Mouse (Mus musculus): ENCODE measurements around the gene Brd4.

Brd4 gene

DNA sequence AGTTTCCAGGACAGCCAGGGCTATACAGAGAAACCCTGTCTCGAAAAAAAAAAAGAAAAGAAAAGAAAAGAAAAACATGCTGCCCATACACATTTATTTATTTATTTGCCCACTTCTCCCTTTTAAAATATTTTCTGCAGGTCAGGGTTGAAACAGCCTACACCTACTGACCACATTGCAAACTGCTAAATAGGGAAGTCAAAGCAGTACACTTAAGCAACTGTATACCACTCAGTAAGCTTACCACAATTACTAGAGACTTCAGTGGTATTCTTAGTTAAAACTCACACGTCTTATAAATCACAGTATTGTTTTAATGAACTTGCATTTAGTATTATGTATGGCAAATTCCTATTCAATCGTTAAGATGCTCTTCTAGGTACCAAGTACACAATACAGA is 3.9 kb downstream of the Brd4 start:
- no peak for DNase-seq (ENCODE audit: low spot score)

DNA sequence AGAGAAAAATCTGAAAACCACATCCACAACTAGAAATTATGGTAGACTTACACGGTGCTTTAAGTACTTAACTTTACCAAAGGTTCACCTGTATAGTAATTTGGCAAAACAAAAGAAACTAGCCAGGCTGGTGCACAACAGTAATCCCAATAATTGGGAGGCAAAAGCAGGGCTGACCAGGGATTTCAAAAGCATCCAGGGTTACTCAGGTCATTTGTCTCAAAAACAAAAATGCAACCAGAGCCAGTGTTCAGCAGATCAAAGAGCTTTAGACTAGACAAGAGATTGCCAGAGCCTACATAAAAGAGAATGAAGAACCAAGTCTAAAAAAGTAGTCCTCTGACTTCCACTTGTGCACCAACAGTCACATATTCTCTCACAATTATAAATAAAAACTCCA is 7.3 kb downstream of the Brd4 start:
- DNase-seq (ENCODE audit: low spot score) = no peak

DNA sequence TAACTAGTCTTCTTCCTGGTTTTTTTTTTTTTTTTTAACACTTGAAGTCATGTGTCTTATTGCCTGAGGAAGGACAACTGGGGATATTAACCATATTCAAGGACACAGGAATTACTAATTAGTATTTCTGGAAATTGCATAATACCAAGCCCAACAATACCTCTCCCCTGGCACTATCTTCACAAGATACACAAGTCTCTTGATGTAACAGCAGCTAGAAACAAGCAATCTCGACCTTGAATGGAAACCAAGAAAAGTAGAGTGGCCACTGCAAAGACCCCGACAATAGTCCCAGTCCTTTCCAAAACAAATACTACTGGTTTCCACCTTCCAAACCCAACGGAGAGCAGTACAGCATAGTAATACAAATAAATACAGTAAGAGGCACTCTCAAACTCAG is 9.0 kb downstream of the Brd4 start:
- no peak for DNase-seq (ENCODE audit: low spot score)

DNA sequence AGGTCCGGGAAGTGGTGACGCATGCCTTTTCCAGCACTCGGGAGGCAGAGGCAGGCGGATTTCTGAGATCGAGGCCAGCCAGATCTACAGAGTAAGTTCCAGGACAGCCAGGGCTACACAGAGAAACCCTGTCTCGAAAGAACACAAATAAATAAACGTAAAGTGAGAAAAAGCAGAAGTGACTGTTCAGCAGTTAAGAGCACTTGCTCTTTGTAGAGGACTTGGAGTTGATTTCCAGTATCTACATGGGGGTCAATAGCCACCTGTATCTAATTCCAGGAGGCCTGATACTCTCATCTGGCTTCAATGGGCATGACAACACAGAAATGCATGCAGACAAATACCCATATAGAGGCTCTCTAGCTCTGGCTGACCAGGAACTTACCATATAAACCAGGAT is 15.4 kb downstream of the Brd4 start:
- DNase-seq (ENCODE audit: low spot score) = no peak

DNA sequence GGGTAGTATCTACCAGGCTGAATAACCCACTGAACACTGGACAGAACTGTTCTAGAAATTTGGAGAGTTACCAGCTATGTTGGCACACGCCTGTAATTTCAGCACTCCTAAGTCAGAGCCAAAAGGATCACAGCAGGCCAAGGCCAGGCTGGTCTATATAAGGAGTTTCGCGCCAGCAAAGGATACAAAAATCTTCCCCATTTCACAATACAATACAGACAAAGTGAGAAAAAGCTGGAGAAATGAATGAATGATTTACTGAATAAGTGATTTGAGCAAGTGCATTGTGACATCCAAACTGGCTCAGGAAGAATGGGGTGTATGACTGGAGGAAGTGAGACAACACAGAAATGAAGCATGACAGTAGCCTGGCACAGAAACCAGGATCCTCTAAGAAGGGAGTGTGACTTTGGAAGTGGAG is 16.0 kb downstream of the Brd4 start:
- no peak for DNase-seq (ENCODE audit: low spot score)

DNA sequence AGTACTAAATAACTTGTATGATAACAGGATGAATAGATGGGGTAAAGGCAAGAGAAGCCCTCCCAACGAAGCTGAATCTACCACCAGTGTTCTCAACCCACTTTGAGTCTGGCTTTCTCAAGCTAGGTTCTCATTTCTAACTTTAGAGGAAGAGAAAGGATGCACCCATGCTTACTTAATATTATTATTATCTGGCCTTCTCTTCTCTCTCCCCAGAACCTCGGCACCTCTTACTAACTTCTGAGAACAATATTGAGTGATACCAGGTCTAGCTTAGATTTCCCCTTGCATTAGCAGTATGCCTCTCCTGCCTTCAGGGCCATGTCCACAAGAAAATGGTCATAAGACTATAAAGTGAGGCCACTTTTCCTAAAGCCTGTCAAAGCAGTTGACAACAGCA is 16.4 kb downstream of the Brd4 start:
- no peak for DNase-seq (ENCODE audit: low spot score)

DNA sequence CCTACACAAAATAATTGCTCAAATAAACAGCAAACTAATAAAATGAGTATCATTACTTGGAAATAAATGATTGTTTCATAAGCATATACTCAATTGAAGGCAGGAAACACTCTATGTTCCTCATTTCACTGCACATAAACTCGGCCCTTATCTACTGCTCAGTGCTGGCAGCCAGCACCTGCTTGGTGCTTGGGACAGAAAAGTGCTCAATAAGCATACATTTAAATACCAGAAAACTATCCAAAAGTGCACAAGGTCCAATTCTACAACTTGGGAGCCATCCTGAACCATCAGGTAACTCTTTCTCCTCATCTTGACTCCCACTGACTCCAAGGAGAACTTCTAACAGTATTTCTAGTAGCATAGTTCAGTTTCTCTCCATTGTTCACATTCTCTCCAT is 16.9 kb downstream of the Brd4 start:
- no peak for DNase-seq (ENCODE audit: low spot score)

DNA sequence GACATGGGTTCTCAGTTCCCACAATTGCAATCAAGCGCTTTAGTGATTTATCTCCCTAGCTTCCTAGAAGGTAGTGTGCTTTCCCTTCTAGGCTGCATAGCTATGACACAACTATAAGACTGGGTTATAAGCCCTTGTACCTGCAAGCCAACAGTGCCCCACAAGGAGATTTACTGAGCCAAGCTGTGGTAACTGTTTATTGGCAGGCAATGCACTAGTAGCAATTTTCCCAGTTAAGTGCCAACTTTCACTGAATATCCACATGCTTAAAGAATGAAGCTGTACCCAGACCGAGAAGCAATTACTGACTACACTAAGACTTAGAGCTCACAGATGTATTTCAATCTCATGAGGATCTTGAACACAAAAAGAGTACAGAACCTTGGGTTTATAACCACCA is 20.9 kb downstream of the Brd4 start:
- DNase-seq (ENCODE audit: low spot score) = no peak

DNA sequence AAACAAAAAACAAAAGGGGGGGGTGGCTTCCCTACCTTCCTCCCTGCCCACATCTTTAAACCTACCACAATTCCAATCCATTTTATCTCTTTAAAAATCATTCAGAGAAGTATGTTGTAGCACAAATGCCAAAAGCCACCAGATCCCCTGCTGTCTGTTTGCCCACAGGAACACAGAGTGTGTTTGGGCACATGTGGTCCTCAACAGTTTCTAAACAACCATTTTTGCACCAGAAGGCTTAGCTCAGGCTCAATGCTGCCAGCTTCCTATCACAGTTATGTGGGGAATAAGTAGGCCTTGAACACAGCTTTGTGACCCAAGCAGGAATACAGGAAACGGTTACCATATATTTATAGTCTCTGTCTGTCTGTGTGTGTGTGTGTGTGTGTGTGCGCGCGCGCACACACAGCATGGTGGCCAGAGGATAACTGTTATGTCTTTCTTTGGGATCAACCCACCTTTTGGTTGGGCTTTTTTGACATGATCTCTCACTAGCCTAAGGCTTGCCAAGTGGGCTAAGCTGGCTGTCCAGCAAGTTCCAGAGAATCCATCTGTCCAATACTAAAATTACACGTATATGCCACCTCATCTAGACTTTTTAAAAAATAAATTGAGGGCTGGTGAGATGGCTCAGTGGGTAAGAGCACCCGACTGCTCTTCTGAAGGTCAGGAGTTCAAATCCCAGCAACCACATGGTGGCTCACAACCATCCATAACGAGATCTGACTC is 21.5 kb downstream of the Brd4 start:
- no peak for DNase-seq (ENCODE audit: low spot score)

DNA sequence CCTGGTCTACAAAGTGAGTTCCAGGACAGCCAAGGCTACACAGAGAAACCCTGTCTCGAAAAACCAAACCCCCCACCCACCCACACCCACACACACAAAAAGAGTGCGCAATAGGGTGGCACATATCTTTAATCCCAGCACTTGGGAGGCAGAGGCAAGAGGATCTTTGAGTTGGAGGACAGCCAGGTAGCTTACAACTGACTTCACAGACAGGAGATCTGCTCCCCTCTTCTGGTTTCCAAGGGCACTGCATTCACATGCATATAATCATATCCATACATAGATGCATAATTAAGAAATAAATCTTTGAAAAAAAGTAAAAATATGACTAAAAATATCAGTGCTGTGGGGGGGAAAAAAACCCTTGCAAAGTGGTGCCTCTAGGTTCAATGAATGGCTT is 25.7 kb downstream of the Brd4 start:
- no peak for DNase-seq (ENCODE audit: low spot score)

DNA sequence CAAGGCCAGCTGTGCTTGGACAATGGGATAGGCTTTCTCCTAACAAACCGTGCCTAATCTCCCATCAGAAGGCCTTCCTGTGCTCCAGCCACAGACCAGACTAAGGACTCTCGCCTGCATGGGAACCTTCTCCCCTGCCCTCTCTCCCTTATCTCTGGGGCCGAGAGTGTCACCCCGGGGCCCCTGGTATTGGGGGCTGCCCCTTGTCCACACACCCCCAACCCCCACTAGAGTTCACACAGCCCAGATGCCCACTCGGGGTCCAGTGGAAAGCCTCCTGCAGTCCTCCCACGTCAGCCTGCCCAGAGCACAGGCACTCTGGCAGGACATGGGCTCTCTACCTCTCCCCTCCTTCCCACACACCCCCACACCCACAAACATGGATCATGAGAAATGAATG is 26.6 kb downstream of the Brd4 start:
- no peak for DNase-seq (ENCODE audit: low spot score)

DNA sequence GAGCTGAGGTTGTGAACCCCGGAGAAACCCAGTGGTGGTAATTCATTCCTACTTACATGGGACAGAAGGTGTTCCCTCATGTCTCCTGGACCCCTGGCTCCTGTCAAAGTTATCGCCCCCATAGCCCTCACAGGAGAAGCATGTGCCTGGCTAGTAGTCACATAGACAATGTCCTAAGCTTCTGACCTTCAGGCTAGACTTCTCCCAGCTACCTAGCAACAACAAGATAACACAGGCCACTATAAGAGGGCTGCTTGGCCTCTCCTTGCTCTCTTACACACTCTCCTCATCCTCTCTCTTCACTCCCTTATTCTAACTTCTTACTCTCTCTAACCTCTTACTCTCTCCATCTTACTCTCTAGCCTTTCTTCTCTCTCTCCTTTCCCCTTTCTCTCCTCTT is 27.1 kb downstream of the Brd4 start:
- no peak for DNase-seq (ENCODE audit: low spot score)

DNA sequence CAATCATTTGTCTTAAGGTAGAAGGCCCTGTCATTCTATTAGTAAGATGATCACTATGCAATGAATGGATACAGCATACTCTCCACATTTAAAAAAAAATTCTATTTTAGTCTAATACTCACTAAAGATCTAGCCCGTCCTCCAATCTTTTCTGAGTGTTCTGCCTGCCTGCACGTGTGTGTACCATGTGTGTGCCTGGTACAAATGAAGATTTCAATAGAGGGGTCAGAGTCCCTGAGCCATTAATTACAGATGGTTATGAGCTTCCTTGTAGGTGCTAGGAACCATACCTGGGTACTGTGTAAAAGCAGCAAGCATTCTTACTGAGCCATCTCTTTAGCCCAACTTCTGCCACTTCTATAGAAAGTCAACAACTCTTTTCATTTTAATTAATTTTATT is 27.6 kb downstream of the Brd4 start:
- no peak for DNase-seq (ENCODE audit: low spot score)

DNA sequence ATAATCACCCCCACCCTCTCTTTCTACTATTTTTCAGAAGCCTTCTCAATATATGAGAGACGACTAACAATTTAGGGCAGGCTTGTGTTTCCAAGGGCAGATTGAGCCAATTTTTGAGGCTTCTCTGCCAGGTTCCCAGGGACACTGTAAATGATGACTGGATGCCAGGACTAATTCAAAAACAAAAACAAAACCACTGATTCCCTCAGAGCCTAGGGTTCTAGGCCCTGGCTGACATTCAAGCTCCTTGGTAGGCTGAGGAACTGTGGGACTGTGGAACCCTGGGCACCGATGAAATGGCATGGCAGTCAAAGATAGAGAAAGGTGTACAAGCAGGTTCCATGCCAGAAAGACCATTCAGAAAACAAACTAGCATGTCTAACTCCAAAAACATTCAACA is 31.3 kb downstream of the Brd4 start:
- DNase-seq (ENCODE audit: low spot score) = no peak

DNA sequence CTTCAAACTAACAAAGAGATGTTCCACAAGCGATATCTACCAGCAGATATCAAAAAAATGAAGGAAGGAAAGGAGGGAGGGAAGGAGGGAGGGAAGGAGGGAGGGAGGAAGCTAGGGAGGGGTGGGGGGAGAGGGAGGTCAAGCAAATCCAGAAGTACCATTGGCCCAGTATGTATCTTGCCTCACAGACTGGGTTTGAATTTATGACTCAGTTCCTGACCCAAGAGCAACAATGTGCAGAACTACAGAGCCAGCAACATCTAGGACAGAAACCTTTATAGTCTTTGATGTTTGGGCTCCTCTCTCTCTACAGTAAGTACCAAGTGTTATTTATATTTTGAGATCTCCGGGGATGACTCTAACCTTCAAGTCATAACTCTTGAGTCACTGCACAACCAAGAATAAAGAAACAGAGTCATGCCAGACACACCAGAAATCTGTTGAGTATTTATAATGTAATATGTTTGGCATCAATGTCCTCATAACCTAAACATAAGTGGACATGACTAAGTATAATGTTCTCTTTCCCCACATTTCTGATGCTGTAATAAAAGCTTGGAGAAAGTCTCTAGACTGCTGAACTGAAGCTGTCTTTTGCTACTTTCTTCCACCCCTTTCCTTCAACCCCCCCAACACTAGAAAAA is 32.6 kb downstream of the Brd4 start:
- DNase-seq (ENCODE audit: low spot score) = no peak

DNA sequence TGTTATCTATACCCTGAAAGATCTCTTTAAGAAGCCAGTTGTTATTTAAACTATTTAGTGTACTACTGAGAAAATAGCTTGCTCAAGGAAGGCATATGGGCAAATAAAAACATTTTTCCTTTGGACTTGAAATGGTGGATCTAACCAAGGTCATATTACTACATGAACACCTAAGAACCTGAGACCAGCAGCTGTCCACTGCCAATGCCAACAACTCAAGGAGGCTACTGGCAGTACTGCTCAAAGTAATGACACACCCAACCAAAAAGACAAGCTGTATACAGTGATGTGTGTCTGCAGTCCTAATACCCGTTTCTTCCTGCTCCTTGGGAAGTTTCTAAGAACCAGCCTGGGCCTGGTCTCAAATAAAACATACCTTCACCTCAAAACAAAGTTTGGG is 34.5 kb downstream of the Brd4 start:
- DNase-seq (ENCODE audit: low spot score) = no peak

DNA sequence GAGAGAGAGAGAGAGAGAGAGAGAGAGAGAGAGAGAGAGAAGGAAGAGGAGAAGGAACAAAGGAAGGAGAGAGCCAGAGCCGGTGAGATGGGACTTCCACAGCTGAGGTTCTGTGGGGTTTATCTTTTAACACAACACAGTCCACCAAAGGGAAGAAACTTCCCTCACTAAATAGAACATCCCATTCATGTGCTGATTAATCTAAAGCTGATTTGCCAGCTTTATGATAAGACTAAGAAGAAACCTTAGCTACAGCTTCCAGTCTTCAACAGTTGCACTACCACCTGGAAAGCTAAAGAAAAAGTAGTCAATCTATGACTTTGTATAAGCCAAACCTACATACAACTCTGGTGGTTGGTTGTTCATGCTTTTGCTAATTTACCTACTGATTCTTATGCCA is 36.3 kb downstream of the Brd4 start:
- DNase-seq (ENCODE audit: low spot score) = no peak

DNA sequence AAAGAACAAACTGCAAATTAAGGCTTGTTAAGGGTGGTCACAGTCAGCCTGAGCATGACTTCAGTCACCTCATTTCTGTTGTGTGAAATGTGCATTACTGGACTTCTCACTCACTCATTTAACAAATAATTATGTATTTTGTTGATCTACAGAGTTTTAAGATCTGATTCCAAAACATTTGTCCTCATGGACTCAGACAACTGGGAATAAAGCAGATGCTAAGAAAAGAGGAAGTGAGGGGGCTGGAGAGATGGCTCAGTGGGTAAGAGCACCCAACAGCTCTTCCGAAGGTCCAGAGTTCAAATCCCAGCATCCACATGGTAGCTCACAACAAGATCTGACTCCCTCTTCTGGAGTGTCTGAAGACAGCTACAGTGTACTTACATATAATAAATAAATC is 36.9 kb downstream of the Brd4 start:
- no peak for DNase-seq (ENCODE audit: low spot score)

DNA sequence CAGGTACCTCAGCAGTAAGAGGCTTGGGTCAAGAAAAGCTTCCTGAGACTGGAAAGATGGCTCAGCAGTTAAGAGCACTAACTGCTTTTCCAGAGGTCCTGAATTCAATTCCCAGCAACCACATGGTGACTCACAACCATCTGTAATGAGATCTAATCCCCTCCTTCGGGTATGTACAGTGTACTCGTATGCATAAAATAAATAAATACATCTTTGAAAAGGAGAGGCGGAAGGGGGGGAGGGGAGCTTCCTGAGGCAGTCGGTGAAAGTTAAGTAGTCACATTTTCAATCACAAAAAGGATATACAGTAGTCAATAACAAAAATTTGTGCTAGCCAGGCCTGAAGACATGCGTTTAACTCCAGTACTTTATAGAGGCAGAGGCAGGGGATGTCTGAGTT is 38.4 kb downstream of the Brd4 start:
- no peak for DNase-seq (ENCODE audit: low spot score)

DNA sequence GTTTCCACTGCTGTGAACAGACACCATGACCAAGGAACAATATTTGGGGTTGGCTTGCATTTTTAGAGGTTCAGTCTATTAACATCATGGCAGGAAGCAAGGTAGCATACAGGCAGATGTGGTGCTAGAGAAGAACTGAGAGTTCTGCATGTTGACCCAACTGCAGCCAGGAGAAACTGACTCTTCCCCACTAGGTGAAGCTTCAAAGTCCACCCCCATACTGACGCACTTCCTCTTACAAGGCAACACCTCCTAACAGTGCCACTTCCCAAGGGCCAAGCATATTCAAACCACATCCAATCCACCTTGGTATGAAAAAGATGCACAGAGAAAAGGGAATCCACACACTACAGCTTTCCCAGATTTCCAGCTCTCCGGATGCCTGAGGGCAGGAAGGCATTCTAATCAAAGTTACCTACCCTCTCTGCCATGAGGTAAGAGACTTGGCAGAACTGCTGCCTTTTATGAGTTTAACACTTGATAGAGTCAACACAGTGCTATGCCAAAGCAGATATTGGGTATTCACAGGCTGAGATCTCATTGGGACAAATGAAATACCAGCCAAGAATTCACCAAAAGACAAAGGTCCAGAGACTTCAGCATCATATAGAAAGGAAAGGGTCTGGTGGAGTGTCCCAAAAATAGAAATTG is 43.5 kb downstream of the Brd4 start:
- no peak for DNase-seq (ENCODE audit: low spot score)

DNA sequence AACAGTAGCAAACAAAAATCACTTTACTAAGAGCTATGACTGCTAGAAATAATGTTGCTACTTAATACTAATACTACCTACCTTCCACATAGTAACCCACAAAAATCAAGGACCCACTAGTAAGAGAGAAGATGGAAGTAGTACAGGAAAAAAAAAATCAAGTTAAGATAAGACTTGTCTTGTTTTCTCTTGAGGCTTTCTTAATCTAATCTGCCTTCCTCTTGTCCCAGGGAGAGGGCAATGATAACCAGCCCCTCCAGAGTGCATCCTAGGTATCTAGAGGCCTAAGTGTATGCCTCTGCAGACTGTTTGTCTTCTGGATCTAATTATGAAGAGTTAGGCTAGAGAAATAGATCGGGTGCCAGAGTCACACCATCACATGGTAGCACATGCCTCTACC is 45.9 kb downstream of the Brd4 start:
- no peak for DNase-seq (ENCODE audit: low spot score)

DNA sequence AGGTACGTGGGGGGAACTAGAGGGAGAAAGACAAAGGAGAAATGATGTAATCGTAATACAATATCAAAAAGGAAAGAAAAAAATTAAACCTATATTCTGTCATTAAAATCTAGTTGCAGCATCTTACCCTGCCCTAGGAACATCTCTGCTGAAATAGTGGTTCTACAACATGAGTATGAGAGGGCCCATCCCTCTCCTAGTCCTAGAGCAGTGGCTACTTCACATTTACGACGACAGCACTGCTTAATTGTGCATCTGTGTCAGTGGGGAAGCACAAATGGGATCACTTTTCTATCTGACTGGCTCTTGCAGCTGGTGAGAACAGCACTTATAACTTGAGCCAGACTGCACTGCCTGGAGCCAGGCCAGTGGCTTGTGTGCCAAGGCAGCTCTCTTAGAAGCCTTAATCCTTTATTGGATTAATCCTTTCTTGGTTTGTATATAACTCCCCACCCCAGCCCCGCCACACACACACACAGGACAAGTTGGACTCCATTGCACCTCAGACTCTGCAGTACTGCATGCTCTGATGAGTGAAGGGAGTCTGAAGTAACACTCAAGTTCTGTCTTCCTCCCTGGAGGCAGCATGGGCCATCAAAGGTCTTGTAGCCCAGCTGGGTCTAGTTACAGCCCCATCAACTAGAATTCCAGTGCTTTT is 48.9 kb downstream of the Brd4 start:
- DNase-seq (ENCODE audit: low spot score) = peak; percentile 24

DNA sequence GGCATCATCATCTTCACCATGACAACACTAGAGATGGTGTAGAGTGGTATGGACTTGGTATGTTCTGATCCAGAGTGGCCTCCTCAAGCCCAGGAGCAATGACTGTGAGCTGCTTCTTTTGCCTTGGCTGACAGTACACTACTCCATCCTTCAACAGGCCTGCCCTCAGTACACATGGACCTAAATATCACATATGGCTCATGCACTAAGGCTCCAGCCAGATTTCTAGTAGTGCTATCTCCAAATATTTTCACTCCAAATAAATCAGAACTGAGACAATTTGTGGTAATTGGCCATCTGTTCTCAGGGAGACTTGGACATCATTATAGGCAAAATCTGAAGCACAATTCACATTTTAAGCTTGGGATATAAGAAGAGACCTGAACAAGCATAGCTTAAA is 51.3 kb downstream of the Brd4 start:
- DNase-seq (ENCODE audit: low spot score) = no peak

All from ovary, postnatal 10 days (tissue).